Mouse (Mus musculus): ENCODE data around the gene Stat3. TPM values are rescaled to one million over a fixed set of nuclear protein-coding genes. Genes with fewer than 3 reads are reported as not detected.

The Stat3 gene
- polyA plus RNA-seq, 1 experiment from 2014 or later, result 33.7 TPM

DNA sequence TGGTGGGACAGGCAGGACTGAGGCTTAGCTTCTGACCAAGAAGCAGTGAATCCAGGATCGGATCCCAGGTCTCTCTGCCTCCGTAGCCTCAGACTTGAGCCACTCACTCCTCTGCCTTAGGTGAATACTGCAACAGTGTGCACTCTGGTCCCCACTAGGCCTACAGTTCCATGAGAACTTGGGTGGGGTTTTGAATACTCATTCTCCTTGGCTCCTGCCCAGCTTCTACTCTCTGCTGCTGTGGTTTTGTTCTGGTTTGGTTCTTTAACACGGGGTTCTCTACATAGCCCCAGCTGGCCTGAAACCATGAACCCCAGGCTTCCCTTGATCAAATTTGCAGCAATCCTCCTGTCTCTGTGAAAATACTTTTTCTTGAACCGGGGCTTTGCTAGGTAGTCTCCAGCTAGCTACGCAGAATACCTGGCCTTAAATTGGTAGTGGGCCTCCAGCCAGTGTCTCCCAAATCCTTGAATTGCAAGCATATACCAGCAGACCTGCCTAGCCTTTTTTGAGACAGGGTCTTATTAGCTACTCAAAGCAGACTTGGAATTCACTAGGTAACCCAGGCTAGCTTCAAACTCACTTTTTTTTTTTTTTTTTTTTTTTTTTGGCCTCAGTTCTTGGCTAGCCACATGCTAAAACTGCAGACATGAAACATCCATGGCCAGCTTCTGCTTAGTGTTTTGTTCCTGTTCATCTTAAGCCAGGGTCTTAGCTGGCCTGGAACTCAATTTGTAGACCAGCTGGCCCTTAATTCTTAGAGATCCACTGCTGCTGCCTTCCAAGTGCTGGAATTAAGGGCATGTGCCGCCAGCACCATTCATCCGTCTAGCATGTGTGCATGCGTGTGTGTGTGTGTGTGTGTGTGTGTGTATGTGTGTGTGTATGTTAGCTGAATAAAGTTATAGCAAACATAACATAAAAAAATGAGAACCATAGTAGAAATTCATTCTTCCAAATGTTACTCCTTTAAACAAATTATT lies 3.7 kb downstream of the Stat3 start:
- DNase-seq (ENCODE audit: low spot score), result no peak
- Histone ChIP-seq H3K27me3 (ENCODE audit: insufficient read depth, poor library complexity, severe bottlenecking) (no peaks in the 10 kb centered on the region), H3K4me1 (peaks cover 42% of the 10 kb centered on the region), H3K36me3 (no peaks in the 10 kb centered on the region), H3K9me3 (no peaks in the 10 kb centered on the region), H3K4me3 (no peak overlapping the region), H3K27ac (no peak overlapping the region; the same call in 1 of the 2 replicates)
- WGBS, result 89% methylated on average over 8 of the region's 8 CpGs

DNA sequence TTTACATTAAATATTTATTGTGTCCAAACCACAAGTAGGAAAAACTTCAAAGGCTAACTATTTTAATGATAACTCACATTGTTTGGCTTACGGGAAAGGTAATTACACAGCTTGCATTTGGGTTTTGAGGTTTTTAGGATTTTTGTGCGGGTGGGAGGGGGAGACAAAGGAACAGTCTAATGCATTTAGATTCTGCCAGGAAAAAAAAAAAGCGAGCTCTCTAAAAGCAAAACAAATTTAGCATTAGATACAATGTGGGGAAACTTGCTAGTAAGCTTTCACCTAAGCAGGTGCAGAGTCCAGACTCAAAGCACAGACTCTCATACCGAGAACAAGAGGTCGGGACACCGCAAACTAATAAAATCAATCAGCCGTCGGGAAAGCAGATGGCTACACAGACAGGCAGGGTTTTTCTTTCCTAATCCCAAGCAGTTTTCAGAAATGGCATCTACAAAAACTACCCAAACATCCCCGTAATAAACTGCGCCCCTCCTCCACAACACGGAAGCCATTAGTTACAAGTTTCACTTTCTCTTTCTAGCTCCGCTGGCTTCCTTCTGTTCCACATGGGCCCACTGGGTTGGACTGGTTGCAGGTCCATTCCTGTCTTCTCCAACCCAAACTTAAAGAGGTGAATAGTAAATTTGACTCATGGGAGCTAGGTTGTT lies 8.0 kb downstream of the Stat3 start:
- H3K4me1 ChIP-seq, result peaks cover 15% of the 10 kb centered on the region; the same call in 1 of the 2 replicates
- no peak overlapping the region for H3K27ac ChIP-seq
- H3K4me3 ChIP-seq, result no peak overlapping the region
- DNase-seq (ENCODE audit: low spot score), result no peak
- no peaks in the 10 kb centered on the region for H3K9me3 ChIP-seq
- 82% methylated on average over 12 of the region's 12 CpGs for WGBS
- no peaks in the 10 kb centered on the region for H3K36me3 ChIP-seq
- H3K27me3 ChIP-seq (ENCODE audit: insufficient read depth, poor library complexity, severe bottlenecking), result no peaks in the 10 kb centered on the region

DNA sequence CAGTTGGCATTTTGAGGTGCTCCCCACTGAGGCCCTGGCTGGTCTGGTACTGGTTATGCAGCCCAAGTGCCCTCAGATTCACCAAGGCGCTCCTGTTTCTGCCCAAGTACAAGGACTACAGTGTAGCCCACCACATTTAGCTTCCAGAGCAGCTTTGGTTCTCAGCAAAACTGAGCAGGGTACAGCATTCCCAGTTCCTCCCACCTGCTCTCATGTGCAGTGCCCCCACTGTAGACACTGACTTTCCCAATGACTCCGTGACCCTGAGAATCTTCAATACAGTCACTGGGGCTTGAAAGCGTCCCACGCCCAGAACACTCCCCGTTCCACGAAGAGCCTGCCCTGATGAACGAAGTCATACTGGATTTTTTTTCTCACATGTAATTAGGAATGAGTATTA lies 8.7 kb downstream of the Stat3 start:
- Histone ChIP-seq H3K4me1 (peaks cover 13% of the 10 kb centered on the region; the same call in 1 of the 2 replicates), H3K4me3 (no peak overlapping the region), H3K36me3 (no peaks in the 10 kb centered on the region), H3K27ac (no peak overlapping the region), H3K9me3 (no peaks in the 10 kb centered on the region), H3K27me3 (ENCODE audit: insufficient read depth, poor library complexity, severe bottlenecking) (no peaks in the 10 kb centered on the region)
- no peak for DNase-seq (ENCODE audit: low spot score)
- WGBS, result 82% methylated on average over 7 of the region's 7 CpGs

DNA sequence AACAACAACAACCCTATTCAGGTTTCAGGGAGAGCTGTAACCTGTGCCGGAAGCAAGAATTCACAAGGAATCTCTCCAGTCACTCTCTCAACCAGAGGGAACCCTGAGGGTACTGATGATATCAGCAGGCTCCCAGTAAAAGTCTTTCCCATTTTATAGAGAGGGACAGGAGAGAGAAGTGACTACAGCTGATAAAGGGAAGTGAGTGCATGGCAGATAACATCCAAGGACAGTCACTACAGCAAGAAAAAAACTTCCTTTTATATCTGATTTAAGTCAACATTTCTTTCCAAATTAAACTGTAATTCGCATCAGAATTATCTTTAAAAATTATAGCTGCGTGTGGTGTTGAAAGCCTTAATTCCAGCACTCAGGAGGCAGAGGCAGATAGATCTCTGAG lies 12.0 kb downstream of the Stat3 start:
- Histone ChIP-seq H3K9me3 (no peaks in the 10 kb centered on the region), H3K4me1 (peaks cover 12% of the 10 kb centered on the region; the same call in 1 of the 2 replicates), H3K27me3 (ENCODE audit: insufficient read depth, poor library complexity, severe bottlenecking) (no peaks in the 10 kb centered on the region), H3K36me3 (no peaks in the 10 kb centered on the region), H3K4me3 (no peak overlapping the region), H3K27ac (no peak overlapping the region)
- DNase-seq (ENCODE audit: low spot score), result no peak
- 77% methylated on average over 3 of the region's 3 CpGs for WGBS

DNA sequence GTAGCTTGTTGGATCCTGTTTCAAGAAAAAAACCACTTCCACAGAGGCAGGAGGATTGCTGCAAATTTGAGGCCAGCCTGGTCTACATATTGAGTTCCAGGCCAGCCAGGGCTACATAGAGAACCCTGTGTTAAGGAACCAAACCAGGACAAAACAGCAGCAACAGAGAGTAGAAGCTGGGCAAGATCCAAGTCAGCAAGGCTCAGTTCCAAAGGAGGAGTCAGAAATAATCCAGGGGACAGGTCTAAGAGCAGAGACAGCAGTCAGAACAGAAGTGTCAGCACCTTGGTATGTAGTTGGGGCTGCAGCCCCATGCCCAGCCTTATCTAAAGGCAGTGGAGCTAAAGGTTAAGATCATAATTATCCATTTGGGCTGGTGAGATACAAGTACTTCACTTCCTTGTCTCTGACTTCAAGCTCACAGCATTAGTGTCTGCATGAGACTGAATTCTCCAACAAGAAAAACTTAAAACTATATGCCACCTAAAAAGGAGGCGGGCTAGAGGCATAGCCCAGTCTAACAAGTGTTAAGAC lies 14.9 kb downstream of the Stat3 start:
- peaks cover 7% of the 10 kb centered on the region; the same call in 1 of the 2 replicates for H3K4me1 ChIP-seq
- no peaks in the 10 kb centered on the region for H3K27me3 ChIP-seq (ENCODE audit: insufficient read depth, poor library complexity, severe bottlenecking)
- no peak overlapping the region for H3K4me3 ChIP-seq
- 87% methylated on average over 1 of the region's 1 CpGs for WGBS
- H3K27ac ChIP-seq, result no peak overlapping the region
- H3K36me3 ChIP-seq, result no peaks in the 10 kb centered on the region
- DNase-seq (ENCODE audit: low spot score), result no peak
- H3K9me3 ChIP-seq, result no peaks in the 10 kb centered on the region

DNA sequence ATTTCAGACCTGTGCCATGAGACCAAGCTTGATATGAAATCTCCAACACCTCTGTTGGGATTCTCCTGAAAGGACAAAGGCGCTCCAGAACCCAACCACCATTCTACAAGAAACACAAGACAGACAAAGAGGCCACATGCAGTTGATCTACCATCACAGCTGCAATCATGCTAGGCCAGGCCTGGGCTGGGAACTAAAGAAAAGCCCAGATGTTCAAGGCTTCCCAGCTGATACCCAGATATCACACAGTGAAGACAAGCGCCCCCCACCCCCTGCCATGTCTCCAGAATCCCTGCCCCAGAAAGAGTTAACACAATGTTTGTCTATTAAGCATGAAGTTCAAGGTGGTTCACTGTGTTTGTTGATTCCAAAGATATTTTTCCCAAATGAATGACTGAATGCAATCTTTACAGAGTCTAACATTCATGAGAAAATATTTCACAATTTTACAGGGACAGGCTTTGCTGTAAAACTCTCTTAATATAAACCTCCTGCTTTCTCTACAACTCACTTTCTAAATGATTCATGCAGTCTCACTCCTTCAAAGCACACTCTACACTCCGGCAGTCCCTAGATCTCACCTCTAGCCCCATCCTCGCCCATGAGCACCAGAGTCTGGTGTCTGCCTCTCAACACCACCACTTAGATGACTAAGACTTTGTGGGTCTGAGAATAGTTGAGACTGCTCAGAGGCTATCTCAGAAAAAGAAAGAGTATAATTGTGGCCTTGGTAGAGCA lies 18.3 kb downstream of the Stat3 start:
- Histone ChIP-seq H3K9me3 (no peaks in the 10 kb centered on the region), H3K4me1 (peaks cover 12% of the 10 kb centered on the region; the same call in 1 of the 2 replicates), H3K27me3 (ENCODE audit: insufficient read depth, poor library complexity, severe bottlenecking) (no peaks in the 10 kb centered on the region), H3K27ac (no peak overlapping the region), H3K36me3 (peaks cover 8% of the 10 kb centered on the region; the same call in 1 of the 2 replicates), H3K4me3 (no peak overlapping the region)
- 76% methylated on average over 4 of the region's 4 CpGs for WGBS
- no peak for DNase-seq (ENCODE audit: low spot score)

DNA sequence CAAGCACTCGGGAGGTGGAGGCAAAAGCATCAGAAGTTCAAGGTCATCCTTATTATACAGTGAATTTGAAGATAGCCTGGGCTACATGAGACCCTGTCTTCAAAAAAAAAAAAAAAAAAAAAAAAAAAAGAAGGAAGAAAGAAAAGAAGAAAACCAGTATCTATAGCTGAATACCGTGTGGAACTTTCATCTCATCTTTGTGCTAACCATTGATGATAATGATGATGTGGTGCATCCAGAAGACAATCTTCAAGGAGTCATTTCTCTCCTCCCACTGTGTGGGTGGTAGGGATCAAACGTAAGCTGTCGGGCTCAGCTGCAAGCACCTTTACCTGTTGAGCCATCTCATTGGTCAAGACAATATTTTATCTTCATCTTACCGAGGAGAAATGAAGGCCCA lies 21.3 kb downstream of the Stat3 start:
- 87% methylated on average over 5 of the region's 5 CpGs for WGBS
- Histone ChIP-seq H3K4me1 (peaks cover 13% of the 10 kb centered on the region), H3K36me3 (peaks cover 18% of the 10 kb centered on the region; the same call in 1 of the 2 replicates), H3K9me3 (0 out of 2 replicates have a peak, but pooled peaks cover 4% of the 10 kb centered on the region), H3K27ac (no peak overlapping the region), H3K27me3 (ENCODE audit: insufficient read depth, poor library complexity, severe bottlenecking) (no peaks in the 10 kb centered on the region), H3K4me3 (no peak overlapping the region)
- no peak for DNase-seq (ENCODE audit: low spot score)

DNA sequence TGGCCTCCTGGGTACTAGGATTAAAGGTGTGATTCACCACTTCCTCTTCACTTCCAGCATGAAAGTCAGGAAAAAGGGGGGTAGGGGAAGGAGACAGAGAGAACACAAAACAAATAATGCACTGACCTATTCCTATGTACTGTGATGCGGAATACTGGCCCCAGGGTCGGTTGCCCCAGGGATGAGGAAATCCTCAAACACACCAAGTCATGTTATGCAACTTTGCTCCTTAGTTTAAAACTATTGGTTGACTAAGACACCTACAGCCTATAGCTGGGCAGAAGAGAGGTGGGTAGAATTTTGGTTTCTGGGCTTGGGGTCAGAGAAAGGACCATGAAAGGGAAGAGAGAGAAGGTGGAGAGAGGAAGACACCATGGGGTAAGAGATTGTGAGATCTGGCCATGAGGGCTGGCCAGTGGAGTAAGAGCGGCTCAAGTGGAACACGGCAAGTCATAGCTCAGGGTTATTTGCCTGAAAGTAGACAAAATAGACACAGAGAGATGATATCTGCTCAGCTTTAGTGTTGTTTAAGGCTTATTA lies 22.8 kb downstream of the Stat3 start:
- WGBS, result 92% methylated on average over 4 of the region's 4 CpGs
- H3K27me3 ChIP-seq (ENCODE audit: insufficient read depth, poor library complexity, severe bottlenecking), result no peaks in the 10 kb centered on the region
- H3K36me3 ChIP-seq, result peaks cover 18% of the 10 kb centered on the region; the same call in 1 of the 2 replicates
- H3K9me3 ChIP-seq, result 0 out of 2 replicates have a peak, but pooled peaks cover 4% of the 10 kb centered on the region
- peaks cover 17% of the 10 kb centered on the region for H3K4me1 ChIP-seq
- DNase-seq (ENCODE audit: low spot score), result no peak
- H3K4me3 ChIP-seq, result no peak overlapping the region
- no peak overlapping the region for H3K27ac ChIP-seq

DNA sequence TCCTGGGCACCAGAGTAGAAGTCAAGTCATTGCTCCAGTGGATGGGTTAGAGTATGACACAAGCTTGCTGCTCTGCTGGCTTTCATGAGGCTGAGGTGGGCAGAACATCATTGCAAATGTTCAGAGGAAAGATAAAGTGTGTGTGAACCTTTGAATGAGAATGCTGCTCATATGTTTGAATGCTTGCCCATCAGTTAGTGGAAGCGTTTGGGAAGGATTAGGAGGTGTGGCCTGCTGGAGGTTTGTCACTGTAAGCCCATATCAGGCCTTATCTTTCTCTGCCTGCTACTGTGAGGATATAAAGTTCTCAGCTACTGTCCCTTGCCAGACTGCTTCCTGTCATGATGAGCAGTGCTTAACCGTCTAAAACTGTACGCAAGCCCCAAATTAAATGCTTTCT lies 24.3 kb downstream of the Stat3 start:
- H3K4me1 ChIP-seq, result peaks cover 14% of the 10 kb centered on the region
- H3K27ac ChIP-seq, result no peak overlapping the region
- no peak for DNase-seq (ENCODE audit: low spot score)
- peaks cover 28% of the 10 kb centered on the region; the same call in 1 of the 2 replicates for H3K36me3 ChIP-seq
- H3K4me3 ChIP-seq, result no peak overlapping the region
- no peaks in the 10 kb centered on the region for H3K27me3 ChIP-seq (ENCODE audit: insufficient read depth, poor library complexity, severe bottlenecking)
- WGBS, result 85% methylated on average over 3 of the region's 3 CpGs
- H3K9me3 ChIP-seq, result 0 out of 2 replicates have a peak, but pooled peaks cover 4% of the 10 kb centered on the region

DNA sequence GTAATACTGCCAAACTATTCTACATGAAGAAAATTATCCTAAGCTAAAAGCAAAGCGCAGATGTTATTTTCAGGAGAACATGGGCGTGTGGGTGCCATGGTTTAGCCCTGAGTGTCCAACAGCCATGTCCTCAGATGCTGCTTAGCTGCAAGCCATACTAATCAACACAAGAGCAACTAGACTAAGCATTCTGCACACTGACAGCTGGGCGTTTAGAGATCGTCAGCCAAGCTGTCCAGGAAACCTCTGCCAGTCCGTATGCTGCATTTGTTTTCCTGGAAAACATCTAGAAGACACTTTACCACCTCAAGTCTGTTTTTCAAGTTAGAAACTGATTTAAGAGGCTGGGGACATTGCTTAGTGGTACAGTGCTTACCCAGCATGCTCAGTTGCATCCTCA lies 24.9 kb downstream of the Stat3 start:
- peaks cover 30% of the 10 kb centered on the region; the same call in 1 of the 2 replicates for H3K36me3 ChIP-seq

DNA sequence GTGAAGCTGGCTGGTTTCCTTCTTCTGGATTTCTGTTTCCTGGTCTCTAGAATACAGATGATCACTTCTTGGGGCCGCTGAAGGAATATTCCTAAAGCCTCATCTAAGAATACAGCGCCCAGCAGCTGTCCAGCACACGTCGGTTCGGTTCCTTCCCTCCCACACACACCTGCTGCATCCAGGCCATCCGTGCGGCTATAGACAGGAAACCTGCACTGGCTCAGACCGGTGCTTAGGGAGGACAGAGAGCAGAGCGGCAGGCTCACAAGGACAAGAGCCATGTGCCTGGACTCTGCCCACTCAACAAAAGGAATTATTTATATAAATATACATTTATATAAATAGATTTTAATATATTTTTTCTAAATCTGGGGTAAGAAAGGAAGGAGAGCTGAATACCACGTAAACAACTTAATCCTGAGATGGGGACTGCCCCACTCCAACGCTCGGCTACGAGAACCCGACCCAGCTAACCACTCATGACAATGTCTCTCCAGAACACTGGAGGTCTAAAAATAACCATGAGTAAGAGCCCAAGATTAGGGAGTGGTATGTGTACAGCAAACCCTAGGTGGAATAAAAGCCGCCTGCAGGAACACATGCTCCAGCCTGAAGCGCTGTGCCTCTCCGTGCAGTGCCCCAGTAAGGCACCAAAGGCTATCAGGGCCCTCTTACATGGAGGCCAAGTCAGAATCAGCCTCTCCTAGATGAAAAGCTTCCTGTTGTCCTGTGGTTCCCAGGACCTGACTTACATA lies 26.8 kb downstream of the Stat3 start:
- Histone ChIP-seq H3K27ac (peak overlapping the region; percentile 80), H3K9me3 (0 out of 2 replicates have a peak, but pooled peaks cover 4% of the 10 kb centered on the region), H3K4me3 (peak overlapping the region; percentile 18), H3K4me1 (peaks cover 14% of the 10 kb centered on the region), H3K27me3 (ENCODE audit: insufficient read depth, poor library complexity, severe bottlenecking) (no peaks in the 10 kb centered on the region), H3K36me3 (peaks cover 35% of the 10 kb centered on the region)
- 55% methylated on average over 17 of the region's 17 CpGs for WGBS
- no peak for DNase-seq (ENCODE audit: low spot score)

More for the DNA sequence above, 24.9 kb downstream of the Stat3 start:
- Histone ChIP-seq H3K27ac (no peak overlapping the region), H3K27me3 (ENCODE audit: insufficient read depth, poor library complexity, severe bottlenecking) (no peaks in the 10 kb centered on the region), H3K9me3 (0 out of 2 replicates have a peak, but pooled peaks cover 4% of the 10 kb centered on the region), H3K4me1 (peaks cover 14% of the 10 kb centered on the region), H3K4me3 (no peak overlapping the region)
- no peak for DNase-seq (ENCODE audit: low spot score)
- 83% methylated on average over 5 of the region's 5 CpGs for WGBS
